Mouse (Mus musculus): ENCODE data around the gene Stk24. TPM values are rescaled to one million over a fixed set of nuclear protein-coding genes. Genes with fewer than 3 reads are reported as not detected.

Stk24 gene
- polyA plus RNA-seq (2015; fragmentation: Nextera tagmentation; extraction: Ambion mirVana): 13.7 and 16.8 TPM in 2 replicates

GRCm38 (mm10) chr14:121379827-121380145, at the start of gene Stk24:
TSS of gene Stk24 (minus strand) at chr14:121380011.

Other genes starting within 250 kb of the Stk24 start
- gene Slc15a1, start 125.2 kb upstream of the Stk24 start, polyA plus RNA-seq (2015; fragmentation: Nextera tagmentation; extraction: Ambion mirVana): not detected in 2 replicates

All from neural tube, postnatal 0 days (tissue).